ENCODE assay signal across 11 mouse cellular contexts in the genomic region with DNA sequence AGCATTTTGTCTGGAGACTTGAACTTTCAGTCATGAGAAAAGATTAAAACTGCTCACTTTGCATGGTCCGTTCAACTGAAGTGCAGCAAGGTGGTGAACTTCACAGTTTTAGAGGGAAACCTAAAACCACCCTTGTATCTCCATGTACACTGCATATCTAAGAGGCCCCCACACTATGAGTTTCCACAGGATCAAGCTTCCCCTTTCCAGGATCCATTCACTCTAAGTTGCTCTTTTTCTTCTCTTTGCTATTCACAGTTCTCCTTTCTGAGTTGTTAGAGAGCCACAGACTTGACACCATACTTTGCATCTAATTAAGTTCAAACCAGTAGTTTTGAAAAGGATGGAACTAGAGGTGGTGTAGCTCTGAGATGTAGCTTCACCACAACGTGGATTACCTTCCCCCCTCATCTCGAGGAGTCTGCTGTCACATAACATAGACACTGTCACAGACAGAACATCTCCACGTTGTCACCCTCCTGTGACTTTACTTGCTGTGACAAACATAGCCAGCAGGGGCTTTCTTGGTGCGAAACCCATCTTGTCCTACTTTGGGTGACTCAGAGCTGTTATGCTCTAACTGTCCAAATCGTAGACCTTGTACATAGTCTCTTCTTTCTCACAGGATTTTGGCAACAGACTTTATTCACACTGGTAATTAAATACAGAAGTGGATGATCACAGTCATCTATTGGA.
"Had no signal": no experiment of that assay in that cellular context is flagged by ENCODE, and none has a peak within 500 bp of the region (broad histone marks: within the 10 kb centered on the region; RNA-seq: fewer than 3 reads in every experiment).

No protein-coding gene starts in this region.

- H3K27ac ChIP-seq: left cerebral cortex, adult 2 months; liver, embryonic 12.5 days; midbrain, embryonic 13.5 days; stomach, embryonic 15.5 days had no signal

- DNase-seq: kidney, adult 8-10 months; kidney, postnatal 4 days; lung, postnatal 4 days; right cerebral cortex, postnatal 14 days; thymus, postnatal 36 days had no signal

- H3K4me3 ChIP-seq: left cerebral cortex, adult 2 months; limb, embryonic 15.5 days; liver, embryonic 12.5 days; midbrain, embryonic 13.5 days; stomach, embryonic 15.5 days had no signal

- H3K4me2 ChIP-seq: limb, embryonic 15.5 days; liver, embryonic 12.5 days; midbrain, embryonic 13.5 days; stomach, embryonic 15.5 days had no signal

- H3K4me1 ChIP-seq: liver, embryonic 12.5 days; midbrain, embryonic 13.5 days; stomach, embryonic 15.5 days had no signal

- H3K27me3 ChIP-seq: limb, embryonic 15.5 days; liver, embryonic 12.5 days; midbrain, embryonic 13.5 days; stomach, embryonic 15.5 days had no signal

- ATAC-seq: intestine, postnatal 0 days; liver, embryonic 12.5 days; midbrain, embryonic 13.5 days had no signal

- H3K36me3 ChIP-seq: limb, embryonic 15.5 days; liver, embryonic 12.5 days; midbrain, embryonic 13.5 days; stomach, embryonic 15.5 days had no signal

- H3K9me3 ChIP-seq: limb, embryonic 15.5 days; liver, embryonic 12.5 days; midbrain, embryonic 13.5 days; stomach, embryonic 15.5 days had no signal

- H3K9ac ChIP-seq: limb, embryonic 15.5 days; liver, embryonic 12.5 days; midbrain, embryonic 13.5 days; stomach, embryonic 15.5 days had no signal
